Mouse (Mus musculus) heart, adult 18-20 months (tissue): Measurements from ENCODE around the gene Cit. TPM values are rescaled to one million over a fixed set of nuclear protein-coding genes. Genes with fewer than 3 reads are reported as not detected.

Experiments
- DNase-seq, 2 experiments: peaks; one replicate each; pipeline ENCODE4 v3.0.0; 2021 to 2022; ENCODE audit warnings: mixed read lengths in 1 of 2
- total RNA-seq, 2 experiments: library from RNA; stranded (reverse); gene quantifications; 2 replicates each; pipeline ENCODE4 v1.2.3; 2021

The Cit gene
- total RNA-seq, 2 experiments from 2014 or later = 0.77 to 1.0 TPM

- no peak for DNase-seq
These were observed 201.2 kb downstream of the Cit start for GRCm38 (mm10) chr5:116046246-116046645.

- no peak for DNase-seq
These were observed 203.2 kb downstream of the Cit start for GRCm38 (mm10) chr5:116048321-116048720.

- no peak for DNase-seq
These were observed 204.7 kb downstream of the Cit start for GRCm38 (mm10) chr5:116049821-116050220.

- no peak for DNase-seq
These were observed 207.1 kb downstream of the Cit start for GRCm38 (mm10) chr5:116052171-116052570.

GRCm38 (mm10) chr5:116052826-116053225 is 207.7 kb downstream of the Cit start:
- no peak for DNase-seq

Other genes with a start within 250 kb of the Cit start
- gene Rab35, start 213.4 kb upstream of the Cit start, total RNA-seq = 10 to 100 TPM; 45.7 to 46.6 TPM
- 1 to 10 TPM; 8.0 to 8.3 TPM for gene Bicdl1, start 113.7 kb upstream of the Cit start, total RNA-seq
- gene Prkab1, start 179.2 kb downstream of the Cit start, total RNA-seq = 10 to 100 TPM; 48.7 to 59.5 TPM
- gene Tmem233, start 238.0 kb downstream of the Cit start, total RNA-seq = not detected